Mouse (Mus musculus) kidney, adult 8-10 months (tissue): ENCODE measurements at regions not wholly inside any gene's neighbourhood (a gene's known extent, or its start where the extent isn't known, plus 50 kb on each side); places are given as distances from the start of the nearest gene placed in this dataset.

Source experiments
- DNase-seq, 2 experiments: peaks; one replicate each; pipeline ENCODE4 v3.0.0; 2022

- DNase-seq: no peak
These were observed 55.9 kb upstream of the Ddx3x start for GRCm38 (mm10) chrX:13224902-13225301.

GRCm38 (mm10) chrX:13226429-13226828 lies 54.3 kb upstream of the Ddx3x start:
- no peak for DNase-seq

GRCm38 (mm10) chrX:13229891-13230614 lies 50.7 kb upstream of the Ddx3x start:
- DNase-seq: peak in 1 of 2 experiments; percentile 65

- DNase-seq: peak; percentile 89 to 96
These were observed 50.1 kb upstream of the Ddx3x start for GRCm38 (mm10) chrX:13230615-13231179.
